Mouse (Mus musculus) adrenal gland, adult 18-20 months (tissue): ENCODE data around the gene Lrrc8d. TPM values are rescaled to one million over a fixed set of nuclear protein-coding genes. Genes with fewer than 3 reads are reported as not detected.
A peak's percentile ranks its signal among the peaks of the same experiment; 100 is the strongest.

ENCODE experiments used
- DNase-seq, 2 experiments: peaks; one replicate each; pipeline ENCODE4 v3.0.0; 2021 to 2022; ENCODE audit warnings: low spot score in 2 of 2
- total RNA-seq, 2 experiments: library from RNA; stranded (reverse); gene quantifications; 1 replicate in 1 of 2; 2 replicates in 1 of 2; pipeline ENCODE4 v1.2.3; 2021

Gene Lrrc8d
- total RNA-seq, 2 experiments from 2014 or later: 81.3 to 105 TPM

DNA sequence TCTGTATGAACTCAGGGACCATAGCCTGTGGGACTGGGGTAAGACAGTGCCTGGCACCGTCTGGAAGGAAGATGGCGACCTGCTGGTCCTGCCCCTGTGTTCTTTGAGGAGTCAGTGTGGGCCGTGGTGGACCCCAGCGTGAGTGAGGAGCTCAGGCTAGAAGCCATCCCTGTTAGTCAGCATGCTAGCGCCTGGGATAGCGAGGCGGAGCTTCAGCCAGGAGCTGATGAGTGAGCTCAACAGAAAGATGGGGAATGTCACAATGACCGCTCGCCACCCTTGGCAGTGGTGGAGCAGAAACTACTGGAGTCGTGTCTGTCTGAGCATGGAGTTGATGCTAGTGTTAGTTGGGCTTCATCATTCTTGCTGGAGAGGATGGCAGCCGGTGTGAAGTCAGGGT is 109.3 kb downstream of the Lrrc8d start:
- no peak for DNase-seq

DNA sequence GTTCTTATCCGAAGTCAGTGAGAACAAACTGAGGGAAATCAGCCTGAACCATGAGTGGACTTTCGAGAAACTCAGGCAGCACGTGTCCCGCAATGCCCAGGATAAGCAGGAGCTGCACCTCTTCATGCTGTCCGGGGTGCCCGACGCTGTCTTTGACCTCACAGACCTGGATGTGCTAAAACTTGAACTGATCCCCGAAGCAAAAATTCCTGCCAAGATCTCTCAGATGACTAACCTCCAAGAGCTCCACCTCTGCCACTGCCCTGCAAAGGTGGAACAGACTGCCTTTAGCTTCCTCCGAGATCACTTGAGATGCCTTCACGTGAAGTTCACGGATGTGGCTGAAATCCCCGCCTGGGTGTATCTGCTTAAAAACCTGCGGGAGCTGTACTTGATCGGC is 113.3 kb downstream of the Lrrc8d start:
- DNase-seq: no peak

DNA sequence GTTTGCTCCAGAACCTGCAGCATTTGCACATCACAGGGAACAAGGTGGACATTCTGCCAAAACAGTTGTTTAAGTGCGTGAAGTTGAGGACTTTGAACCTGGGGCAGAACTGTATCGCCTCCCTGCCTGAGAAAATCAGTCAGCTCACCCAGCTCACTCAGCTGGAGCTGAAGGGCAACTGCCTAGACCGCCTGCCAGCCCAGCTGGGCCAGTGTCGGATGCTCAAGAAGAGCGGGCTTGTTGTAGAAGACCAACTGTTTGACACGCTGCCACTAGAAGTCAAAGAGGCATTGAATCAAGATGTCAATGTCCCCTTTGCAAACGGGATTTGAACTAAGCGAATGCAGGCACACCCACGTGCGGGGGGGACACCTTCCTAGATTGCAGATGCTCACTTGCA is 114.2 kb downstream of the Lrrc8d start:
- no peak for DNase-seq

DNA sequence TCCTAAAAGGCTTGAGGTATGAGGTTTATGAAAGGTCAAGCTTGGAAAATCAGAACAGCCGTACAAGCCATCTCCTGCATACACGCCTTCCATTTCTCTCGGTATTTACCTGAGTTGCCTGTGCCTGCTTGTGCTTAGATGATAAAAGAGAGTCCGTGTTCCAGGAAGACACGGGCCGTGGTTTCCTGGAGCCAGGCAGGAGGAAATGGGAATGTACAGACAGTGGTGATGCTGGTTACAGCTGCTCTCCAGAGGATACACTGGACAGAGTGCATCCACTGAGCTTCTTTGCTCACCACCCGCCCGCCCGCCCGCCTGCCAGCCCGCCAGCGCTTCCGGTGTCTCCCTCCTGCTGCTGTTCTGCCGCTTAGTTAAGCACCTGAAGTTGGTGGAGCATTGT is 116.3 kb downstream of the Lrrc8d start:
- DNase-seq: no peak

DNA sequence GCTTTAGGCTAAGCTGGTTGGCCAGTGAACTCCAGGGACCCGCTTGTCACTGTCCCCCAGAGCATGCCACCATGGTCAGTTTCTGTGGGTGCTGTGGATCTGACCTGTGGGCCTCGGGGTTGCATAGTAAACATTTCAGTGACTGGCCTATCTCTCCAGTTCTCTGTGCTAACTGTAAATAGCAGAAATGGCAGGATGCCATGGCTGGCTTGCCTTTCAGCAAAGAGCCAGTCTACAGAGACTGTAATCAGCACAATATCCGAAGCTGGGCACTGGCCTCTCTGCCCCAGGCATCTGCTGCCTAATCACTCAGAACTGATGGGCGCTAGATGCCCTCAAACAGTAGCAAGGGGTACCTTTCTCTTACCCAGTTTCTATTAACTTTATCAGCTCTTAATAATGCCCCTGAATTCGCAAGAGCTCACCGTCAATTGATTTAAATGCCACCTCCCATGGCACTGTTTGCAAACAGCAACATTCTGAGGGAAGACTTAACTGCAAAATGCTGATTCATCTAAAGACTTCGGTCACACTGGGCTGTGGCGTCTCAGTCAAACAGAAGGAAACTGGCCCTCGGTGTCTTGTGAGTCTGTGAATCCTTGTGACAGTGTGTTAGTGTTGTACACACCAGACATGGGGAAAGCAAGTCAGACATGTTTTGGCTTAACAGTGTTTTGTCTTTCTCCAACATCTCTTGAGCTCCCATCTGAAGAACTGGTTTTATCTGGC is 117.6 kb downstream of the Lrrc8d start:
- DNase-seq: no peak

DNA sequence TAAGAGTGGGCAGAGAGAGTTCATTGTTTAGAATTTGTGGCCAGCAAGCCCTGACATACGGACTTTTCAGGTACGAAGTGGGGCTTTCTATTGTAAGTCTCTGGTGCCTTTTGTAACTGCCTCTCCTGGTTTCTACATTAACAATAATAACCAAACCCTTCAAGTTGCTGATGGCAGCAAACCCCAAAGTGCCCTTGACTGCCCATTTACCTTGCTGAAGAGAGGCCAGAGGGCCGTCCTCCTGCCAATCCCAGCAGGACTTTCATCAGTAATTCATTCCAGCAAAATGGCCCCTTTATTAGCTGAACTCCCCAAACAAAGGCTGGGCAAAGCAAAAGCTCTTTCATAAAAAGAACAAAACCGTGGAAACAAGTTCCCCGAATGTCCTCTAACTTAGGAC is 118.6 kb downstream of the Lrrc8d start:
- DNase-seq: no peak

DNA sequence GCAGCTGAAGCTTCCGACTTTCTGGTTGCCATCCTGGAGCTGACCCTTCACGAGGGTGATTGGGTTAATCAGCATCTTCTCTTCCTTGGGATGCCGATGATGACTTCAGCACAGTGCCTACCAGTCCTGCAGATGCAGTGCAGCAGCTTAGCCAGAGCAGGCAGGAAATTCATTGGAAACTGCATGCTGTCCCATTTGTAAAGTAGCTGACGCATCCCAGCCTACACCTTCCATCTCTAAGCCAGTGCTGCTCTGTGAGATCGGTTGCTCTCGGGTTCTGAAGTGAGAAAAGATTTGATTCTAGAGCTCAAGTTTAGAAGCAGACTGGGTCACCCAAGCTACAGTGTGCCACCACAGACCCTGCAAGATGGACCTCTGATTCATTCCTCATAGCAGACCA is 121.6 kb downstream of the Lrrc8d start:
- no peak for DNase-seq

DNA sequence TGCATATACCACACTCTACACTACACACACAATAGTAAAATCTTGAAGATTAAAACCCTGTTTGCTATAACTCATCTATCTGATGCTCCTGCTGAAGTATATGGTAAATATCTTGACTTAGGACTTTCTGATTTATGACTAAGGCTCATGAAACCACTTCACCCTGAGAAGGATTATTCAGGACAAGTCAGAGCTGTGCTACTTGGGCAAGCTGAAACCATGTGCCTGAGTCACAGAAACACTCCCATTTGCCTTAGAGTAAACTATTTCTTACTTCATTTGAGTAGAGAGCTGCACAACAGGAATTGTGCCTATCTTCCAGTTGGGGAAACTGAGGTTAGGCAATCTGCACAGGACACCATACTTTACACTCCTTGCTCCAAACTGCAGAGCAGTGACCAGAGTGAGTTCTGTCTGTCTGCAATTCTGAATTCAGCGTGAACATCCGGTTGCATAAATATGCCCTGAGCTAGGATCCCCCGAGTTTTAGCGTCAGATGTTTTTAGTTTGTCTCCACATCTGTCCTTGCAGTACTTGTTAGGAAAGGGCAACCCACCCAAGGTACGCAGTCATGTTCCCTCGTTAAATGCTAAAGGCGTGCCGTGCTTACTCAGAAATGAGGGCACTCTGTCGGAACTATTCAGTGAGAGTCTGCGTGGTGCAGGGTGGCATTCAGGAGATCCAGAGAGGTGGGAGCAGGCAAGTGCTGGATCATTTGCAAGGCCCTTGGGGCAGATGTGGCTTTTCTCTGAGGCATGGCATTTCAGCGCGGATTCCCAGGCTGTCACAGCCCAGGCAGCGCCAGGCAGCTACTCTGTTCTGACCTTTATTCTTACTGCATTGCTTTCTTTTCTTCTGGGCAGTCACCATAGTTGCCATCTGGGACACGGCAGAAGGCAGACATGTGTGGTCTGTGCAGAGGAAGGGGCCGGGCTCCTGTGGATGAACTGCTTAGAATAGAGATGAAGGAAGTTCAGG is 123.0 kb downstream of the Lrrc8d start:
- DNase-seq: no peak

DNA sequence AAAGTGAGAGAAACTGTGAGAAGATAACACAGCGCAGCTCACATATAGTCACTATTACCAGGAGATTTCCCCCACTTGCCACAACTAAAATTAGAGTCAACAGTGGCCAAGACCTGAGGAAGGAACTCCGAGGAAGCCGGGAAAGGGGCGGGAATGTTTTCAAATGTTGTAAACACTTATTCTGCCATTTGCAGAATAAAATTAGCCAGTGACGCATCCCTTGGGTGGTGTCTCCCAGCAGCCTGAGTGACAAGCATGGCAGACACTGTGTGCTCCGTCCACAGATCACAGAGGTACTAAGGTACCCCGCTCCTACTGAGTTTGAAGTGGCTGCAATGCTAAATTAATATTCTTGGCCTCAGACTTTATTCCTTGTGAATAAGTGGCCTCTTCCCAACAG is 124.5 kb downstream of the Lrrc8d start:
- DNase-seq: no peak

DNA sequence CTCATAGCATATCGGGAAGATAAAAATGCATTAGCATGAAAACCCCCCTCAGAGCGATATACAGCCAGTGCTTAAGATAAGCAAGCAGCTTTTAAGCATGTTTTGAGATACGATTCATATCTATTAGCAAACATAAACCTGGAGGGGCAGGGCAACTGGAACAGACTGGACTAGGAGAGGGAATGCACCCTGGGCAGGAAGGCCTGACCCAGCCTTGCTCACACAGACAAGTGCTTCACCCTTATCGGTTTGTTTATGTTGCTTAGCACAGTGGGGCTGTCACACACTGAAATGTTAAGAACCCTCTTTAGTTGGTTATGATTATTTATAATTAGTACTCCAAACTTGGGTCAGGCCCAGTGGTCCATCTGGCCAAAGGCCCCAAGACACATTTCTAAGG is 125.1 kb downstream of the Lrrc8d start:
- DNase-seq: no peak

DNA sequence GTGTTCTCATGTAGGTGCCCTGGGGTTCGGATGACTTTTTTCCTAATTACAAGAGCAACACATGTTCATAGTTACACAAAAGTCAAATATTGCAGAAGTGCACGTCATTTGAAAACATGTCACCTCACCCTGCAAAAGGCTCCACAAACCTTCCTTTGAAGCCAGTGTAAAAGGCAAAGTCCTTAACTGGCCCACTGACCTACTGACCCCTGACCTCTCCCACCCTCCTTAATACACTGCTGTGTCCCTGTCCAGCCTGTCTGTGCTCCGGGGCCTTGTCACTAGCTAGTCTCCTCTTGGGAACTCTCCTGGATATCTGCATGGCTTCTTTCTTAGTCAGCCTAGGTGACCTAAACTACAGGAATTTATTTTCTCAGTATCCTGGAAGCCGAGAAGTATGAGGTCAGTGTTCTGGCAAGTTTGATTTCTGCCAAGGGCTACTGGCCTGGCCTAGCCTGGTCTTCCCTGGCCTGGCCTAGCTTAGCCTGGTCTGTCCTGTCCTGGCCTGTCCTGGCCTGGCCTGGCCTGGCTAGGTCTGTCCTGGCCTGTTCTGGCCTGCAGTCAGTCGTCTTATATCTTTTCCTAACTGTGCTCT is 127.2 kb downstream of the Lrrc8d start:
- no peak for DNase-seq

DNA sequence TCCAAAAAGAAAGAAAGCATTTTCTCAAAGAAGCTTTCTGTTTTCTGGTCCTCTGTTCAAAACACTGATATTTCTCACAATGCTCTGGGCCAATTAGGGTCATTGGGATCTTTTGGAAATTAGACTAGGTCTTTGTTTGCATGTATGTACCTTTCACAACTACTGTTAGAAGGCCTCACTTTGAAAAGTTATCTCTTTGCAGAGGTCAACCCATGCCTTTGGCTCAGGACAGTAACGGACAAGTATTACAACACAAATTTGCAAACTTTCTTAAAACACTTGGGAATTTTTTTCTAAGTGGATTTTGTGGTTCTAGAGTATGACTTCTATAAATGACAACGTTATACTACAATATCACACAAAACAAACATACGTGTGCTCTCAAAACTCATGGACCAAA is 128.3 kb downstream of the Lrrc8d start:
- no peak for DNase-seq

DNA sequence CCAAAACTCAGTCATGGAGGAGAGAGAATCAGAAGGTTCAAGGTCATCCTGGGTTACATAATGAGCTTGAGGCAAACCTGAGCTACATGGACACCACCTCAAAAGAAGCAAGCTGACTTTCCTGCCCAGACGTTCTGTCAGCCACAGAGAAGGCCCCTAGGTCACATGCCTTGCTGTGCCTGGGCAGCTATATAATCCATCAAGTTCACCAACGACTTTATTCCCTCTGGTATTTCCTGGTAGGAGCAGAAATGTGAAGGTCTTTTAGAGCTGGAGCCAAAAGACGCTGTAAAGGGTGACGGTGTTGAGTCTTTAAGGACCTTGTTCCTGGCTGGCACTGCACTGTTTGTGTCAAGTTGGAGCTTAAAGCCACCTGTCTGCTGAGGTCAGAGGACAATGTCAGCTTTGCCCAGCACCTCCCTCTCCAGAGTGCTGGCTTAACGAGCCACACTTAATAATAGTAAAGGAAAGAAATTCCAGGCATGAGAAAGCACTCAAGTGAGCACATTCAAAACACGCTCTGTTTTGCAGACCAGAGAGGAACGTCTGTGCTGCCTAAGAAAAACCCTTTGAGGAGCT is 129.3 kb downstream of the Lrrc8d start:
- no peak for DNase-seq

DNA sequence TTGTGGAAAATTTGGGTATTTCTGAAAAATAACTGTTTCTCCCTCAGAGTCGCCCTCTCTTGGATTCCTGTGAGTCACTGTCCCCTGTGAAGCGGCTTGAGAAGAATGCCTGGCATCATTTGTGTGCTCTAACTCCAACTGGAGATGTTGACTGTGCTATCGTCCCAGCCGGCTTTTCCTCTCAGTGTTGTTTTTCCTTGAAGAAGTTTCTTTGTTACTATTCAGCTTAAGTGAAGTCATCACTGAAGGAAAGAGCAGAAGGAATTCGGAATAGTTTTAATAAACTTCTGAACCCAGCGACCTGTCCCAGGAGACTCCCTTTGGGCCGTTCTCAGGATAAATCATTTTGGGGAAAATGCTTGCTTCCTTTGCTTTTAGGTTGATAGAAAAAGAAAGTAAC is 132.4 kb downstream of the Lrrc8d start:
- no peak for DNase-seq

DNA sequence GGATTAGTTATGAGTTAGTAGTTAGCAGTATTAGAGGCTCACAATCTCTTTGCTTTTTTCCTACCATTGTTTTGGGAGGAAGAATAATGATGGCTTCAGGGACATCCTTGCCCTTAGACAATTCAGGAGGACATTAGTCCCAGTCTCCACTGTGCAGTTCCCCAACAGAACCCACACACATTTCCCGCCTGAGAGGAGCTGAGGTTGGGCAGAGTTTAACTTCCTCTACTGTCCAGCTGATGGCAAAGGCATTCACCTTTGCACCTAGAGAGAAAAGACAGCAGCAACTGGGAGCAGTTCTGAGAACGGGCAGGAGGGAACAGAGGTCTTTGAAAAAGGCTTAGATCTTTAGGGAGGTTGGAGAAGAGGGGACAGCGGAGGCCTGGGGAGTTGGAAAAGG is 134.2 kb downstream of the Lrrc8d start:
- DNase-seq: no peak

DNA sequence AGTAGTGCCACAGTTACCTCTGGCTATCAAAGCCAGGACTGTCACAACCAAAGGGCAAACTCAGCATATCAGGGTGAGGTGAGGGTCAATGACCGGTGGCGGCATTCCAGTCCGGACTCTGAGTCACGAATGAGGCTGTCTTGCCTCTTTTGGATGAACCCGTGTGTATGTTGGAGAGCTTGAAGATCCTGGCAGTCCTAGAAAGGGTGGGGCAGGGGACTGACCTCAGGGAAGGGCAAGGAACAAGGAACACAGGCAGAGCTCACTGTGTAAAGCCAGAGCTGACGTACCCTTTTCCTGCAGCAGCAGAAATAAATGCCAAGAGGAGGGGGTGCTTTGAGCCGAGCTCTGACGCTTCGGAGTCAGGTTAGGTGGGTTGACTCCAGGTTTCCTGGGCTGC is 136.2 kb downstream of the Lrrc8d start:
- DNase-seq: peak; percentile 58 to 71

DNA sequence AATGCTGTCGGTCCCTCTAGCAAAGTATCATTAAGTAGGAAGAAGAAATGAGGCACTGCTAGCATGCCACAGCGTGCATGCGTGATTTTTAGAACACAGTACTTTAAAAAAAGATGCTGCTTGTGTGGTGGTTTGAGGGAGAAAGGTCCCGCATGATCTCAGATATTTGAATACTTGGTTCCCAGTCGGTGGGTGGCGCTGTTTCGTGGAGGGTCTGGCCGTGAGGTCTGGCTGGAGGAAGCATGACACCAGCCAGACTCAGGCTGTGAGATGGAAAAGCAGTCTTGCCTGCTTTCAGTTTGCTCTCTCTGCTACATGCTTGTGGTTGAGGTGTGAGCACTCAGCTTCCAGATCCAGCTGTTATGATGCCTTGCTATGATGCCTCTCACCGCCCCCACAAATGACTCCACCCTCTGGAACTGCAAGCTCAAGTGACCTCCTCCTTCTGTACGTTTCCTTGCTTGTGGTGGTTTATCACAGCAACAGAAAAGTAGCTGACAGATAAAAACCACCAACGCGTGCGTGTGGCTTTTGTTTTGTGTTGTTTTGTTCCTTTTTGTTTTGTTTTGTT is 140.1 kb downstream of the Lrrc8d start:
- DNase-seq: no peak

DNA sequence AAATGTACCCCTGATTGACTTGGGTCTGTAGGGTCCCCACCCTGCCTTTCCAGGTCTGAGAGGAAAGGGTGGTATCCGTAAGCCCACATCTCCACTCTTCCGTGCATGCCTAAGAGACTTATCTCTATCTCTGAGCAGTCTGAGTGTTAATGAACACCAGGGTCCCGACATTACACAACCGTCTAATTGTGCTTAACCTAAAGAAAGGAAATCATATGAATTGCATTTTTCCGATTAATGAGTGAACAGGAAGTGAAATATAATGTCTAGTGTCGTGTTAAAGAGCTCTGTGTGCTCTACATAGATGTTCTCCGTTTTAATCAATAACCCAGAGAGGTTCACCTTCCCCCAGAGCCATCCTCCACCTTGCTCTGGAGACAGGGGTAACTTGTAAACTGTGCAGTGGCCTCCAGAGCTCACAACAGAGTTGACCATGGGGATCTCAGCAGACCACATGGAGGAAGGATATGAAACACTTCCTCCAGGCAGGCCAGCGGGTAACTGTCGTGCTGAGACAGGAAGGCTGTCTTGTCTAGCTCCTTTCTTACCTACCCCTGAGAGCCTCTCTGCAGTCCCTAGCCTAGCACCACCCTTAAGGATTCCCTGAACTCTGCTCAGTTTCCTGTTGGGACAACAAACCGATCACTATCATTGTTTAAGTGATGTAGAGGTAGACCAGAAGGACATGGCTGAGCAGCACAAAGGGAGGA is 144.4 kb downstream of the Lrrc8d start:
- DNase-seq: no peak

DNA sequence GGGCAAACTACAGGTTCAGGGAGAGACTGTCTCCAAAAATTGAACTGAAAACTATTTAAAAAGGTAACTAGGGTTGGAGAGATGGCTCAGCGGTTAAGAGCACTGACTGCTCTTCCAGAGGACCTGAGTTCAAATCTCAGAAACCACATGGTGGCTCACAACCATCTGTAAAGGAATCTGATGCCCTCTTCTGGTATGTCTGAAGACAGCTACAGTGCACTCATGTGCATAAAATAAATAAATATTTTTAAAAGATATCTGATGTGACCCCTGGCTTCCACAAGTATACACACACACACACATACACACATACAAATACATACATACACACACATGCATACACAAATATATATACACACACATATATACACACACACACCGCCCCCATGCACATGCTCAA is 145.3 kb downstream of the Lrrc8d start:
- no peak for DNase-seq

DNA sequence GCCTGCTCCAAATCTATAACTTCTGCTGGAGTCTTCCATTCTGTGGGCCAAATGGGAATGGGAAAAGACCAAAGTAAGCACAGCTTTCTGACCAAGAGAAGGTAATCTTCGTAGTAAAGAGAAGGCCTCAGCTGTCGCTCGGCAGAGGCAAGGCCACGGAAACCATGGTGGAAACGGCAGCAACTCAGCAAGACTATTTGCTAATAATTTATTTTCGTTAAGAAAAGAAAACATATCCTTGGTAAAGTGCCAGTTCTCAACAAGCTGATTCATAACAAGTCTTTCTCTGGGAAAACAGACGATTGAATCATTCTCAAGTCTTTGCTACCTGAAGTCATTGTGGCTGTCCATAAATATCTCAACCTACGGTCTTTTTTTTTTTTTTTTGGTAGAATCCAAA is 148.0 kb downstream of the Lrrc8d start:
- no peak for DNase-seq

DNA sequence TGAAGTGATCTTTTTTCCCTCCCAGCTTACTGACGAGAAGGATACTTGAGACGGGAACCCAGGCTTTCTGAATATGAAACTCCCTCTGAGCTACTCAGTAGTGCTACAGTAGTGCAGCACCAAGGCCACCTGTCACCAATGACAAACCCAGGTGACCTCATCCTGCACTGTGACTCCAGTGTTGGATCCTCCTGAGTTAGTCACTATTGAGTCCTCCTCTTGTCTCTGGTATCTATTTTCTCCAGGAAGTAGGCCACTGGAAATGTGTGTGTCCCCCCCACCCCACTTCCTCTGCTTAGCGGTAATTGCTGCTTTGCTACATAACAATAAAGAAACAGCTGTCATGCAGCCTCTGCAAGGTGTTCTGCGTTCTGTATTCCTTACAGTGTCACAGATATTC is 149.5 kb downstream of the Lrrc8d start:
- no peak for DNase-seq
